Mouse (Mus musculus): ENCODE measurements at regions not wholly inside any gene's neighbourhood (a gene's known extent, or its start where the extent isn't known, plus 50 kb on each side); places are given as distances from the start of the nearest gene placed in this dataset.

DNA sequence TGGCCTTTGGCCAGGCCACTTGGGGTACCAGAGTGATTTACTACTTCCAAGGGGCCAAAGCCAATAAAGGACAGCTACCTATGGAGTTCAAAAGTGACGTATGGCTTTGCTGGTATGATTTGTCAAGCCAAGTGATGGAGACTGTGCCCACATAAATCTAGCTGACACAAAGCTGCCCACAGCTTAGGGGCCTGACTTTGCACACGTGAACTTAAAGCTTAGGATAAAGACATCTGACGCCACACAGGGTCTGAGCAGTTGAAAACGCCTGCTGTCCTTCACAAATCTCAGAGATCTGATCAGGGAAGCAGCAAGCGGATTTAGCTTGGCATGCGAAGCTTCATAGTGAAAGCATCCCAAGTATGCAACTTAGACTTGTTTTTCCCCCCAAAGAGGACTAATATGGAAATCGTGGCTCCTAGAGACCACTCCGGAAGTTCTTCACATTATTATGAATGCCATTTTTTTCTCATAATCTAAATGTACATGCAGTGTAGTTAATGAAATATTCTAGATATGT lies 127.1 kb upstream of the Col8a1 start:
- TF ChIP-seq POLR2A (IDR thresholded peaks at IDR 0.05; ENCODE audit: borderline replicate concordance, insufficient read depth, low read length) (no peak), CTCF (IDR thresholded peaks at IDR 0.05; ENCODE audit: borderline replicate concordance, insufficient read depth, low read depth, low read length) (no peak)
